In genomic region chr10:60234006-60234405, GRCm38 (mm10) we compare ENCODE assay signal across 23 mouse cellular contexts. TPM values are rescaled to one million over a fixed set of nuclear protein-coding genes. Genes with fewer than 3 reads are reported as not detected.
DNase-seq lines count a peak whose midpoint lies in the region; ATAC-seq and TF ChIP-seq lines count a peak whose summit lies in the region.
"Had no signal": no experiment of that assay in that cellular context is flagged by ENCODE, and none has a peak within 500 bp of the region (broad histone marks: within the 10 kb centered on the region; RNA-seq: fewer than 3 reads in every experiment).

No protein-coding gene starts in this region.

- no peak for DNase-seq in gastrocnemius, adult 2 months
- no peak for DNase-seq in gastrocnemius, adult 18-20 months (ENCODE audit: low spot score)
- no peak for DNase-seq in lung, postnatal 0 days (ENCODE audit: low spot score)
- no peak for DNase-seq in lung, postnatal 36 days
- no peak for DNase-seq in CH12.LX (ENCODE audit: extremely low read depth)
- DNase-seq in stomach, postnatal 0 days (ENCODE audit: low spot score), result no peak
- DNase-seq: adrenal gland, postnatal 10 days; cerebellum, adult 11 months; cerebellum, adult 2 months; cerebellum, adult 9-11 months; cerebellum, postnatal 25 days; gastrocnemius, postnatal 14 days; heart, adult 11 months had no signal

- H3K36me3 ChIP-seq in lung, postnatal 0 days (ENCODE audit: insufficient read depth, low read length), result no peaks in the 10 kb centered on the region
- H3K36me3 ChIP-seq in CH12.LX (replicated peaks in 1 of 2; ENCODE audit: control insufficient read depth in 1 of 2, insufficient read depth in 1 of 2, low read length in 1 of 2), result no peaks in the 10 kb centered on the region
- no peaks in the 10 kb centered on the region for H3K36me3 ChIP-seq in stomach, postnatal 0 days (ENCODE audit: control insufficient read depth, insufficient read depth, low read length)
- H3K36me3 ChIP-seq in intestine, embryonic 15.5 days, result no peaks in the 10 kb centered on the region
- H3K36me3 ChIP-seq: embryonic facial prominence, embryonic 12.5 days; embryonic facial prominence, embryonic 15.5 days; G1E; hindbrain, embryonic 12.5 days; hindbrain, embryonic 15.5 days had no signal

- intact Hi-C loops in gastrocnemius, adult 2 months (cut with DNase I), result no loop called here

- WGBS in lung, postnatal 0 days, result 63% methylated on average over 9 of the region's 9 CpGs
- 67% methylated on average over 9 of the region's 9 CpGs for whole genome bisulfite sequencing in stomach, postnatal 0 days
- 78% methylated on average over 9 of the region's 9 CpGs for WGBS in intestine, embryonic 15.5 days

- no peak overlapping the region for H3K9ac ChIP-seq in lung, postnatal 0 days (replicated peaks; ENCODE audit: low read depth)
- no peak overlapping the region for H3K9ac ChIP-seq in CH12.LX (ENCODE audit: insufficient read depth, low read depth)
- no peak overlapping the region for H3K9ac ChIP-seq in stomach, postnatal 0 days (ENCODE audit: low read length)
- no peak overlapping the region for H3K9ac ChIP-seq in intestine, embryonic 15.5 days
- H3K9ac ChIP-seq: embryonic facial prominence, embryonic 12.5 days; embryonic facial prominence, embryonic 15.5 days; hindbrain, embryonic 12.5 days; hindbrain, embryonic 15.5 days had no signal

- no peak overlapping the region for H3K4me2 ChIP-seq in lung, postnatal 0 days (replicated peaks; ENCODE audit: low read depth, low read length)
- H3K4me2 ChIP-seq in CH12.LX (ENCODE audit: insufficient read depth, low read depth, poor library complexity, severe bottlenecking), result no peak overlapping the region
- no peak overlapping the region for H3K4me2 ChIP-seq in stomach, postnatal 0 days (replicated peaks; ENCODE audit: low read depth)
- H3K4me2 ChIP-seq in intestine, embryonic 15.5 days (replicated peaks), result no peak overlapping the region
- H3K4me2 ChIP-seq: embryonic facial prominence, embryonic 12.5 days; embryonic facial prominence, embryonic 15.5 days; heart, embryonic 11.5 days; hindbrain, embryonic 12.5 days; hindbrain, embryonic 15.5 days had no signal

- no peak overlapping the region for H3K4me3 ChIP-seq in gastrocnemius, adult 2 months
- H3K4me3 ChIP-seq in lung, postnatal 0 days (ENCODE audit: low read depth, low read length), result no peak overlapping the region
- H3K4me3 ChIP-seq in CH12.LX (replicated peaks in 1 of 3; ENCODE audit: low read depth in 2 of 3, low read length in 2 of 3, poor library complexity in 1 of 3), result no peak overlapping the region
- H3K4me3 ChIP-seq in stomach, postnatal 0 days (ENCODE audit: low read depth, low read length), result no peak overlapping the region
- H3K4me3 ChIP-seq in intestine, embryonic 15.5 days (replicated peaks), result no peak overlapping the region
- H3K4me3 ChIP-seq: embryonic facial prominence, embryonic 12.5 days; embryonic facial prominence, embryonic 15.5 days; hindbrain, embryonic 12.5 days; hindbrain, embryonic 15.5 days had no signal

- no peak for TF ChIP-seq POLR2A in CH12.LX (IDR thresholded peaks at IDR 0.05; ENCODE audit: low read depth, low read length)

- peak; percentile 68 for TF ChIP-seq RAD21 in CH12.LX (IDR thresholded peaks at IDR 0.05; ENCODE audit: low read depth, low read length)

- H3K4me1 ChIP-seq in lung, postnatal 0 days (ENCODE audit: insufficient read depth, low read depth, low read length), result no peaks in the 10 kb centered on the region
- peaks cover 19 to 57% of the 10 kb centered on the region in 2 experiments for H3K4me1 ChIP-seq in CH12.LX (ENCODE audit: control insufficient read depth in 1 of 2, insufficient read depth in 2 of 2)
- H3K4me1 ChIP-seq in stomach, postnatal 0 days (replicated peaks; ENCODE audit: control insufficient read depth, insufficient read depth), result no peaks in the 10 kb centered on the region
- no peaks in the 10 kb centered on the region for H3K4me1 ChIP-seq in intestine, embryonic 15.5 days (replicated peaks)
- H3K4me1 ChIP-seq: embryonic facial prominence, embryonic 12.5 days; hindbrain, embryonic 12.5 days; hindbrain, embryonic 15.5 days had no signal

- no peaks in the 10 kb centered on the region for H3K79me2 ChIP-seq in CH12.LX (replicated peaks; ENCODE audit: control insufficient read depth, extremely low read depth, insufficient read depth, poor library complexity, severe bottlenecking)

- H3K27me3 ChIP-seq in lung, postnatal 0 days (replicated peaks; ENCODE audit: insufficient read depth, low read length), result no peaks in the 10 kb centered on the region
- no peaks in the 10 kb centered on the region for H3K27me3 ChIP-seq in CH12.LX (replicated peaks)
- H3K27me3 ChIP-seq in stomach, postnatal 0 days (ENCODE audit: control insufficient read depth, insufficient read depth, low read length), result no peaks in the 10 kb centered on the region
- no peaks in the 10 kb centered on the region for H3K27me3 ChIP-seq in intestine, embryonic 15.5 days (replicated peaks)
- H3K27me3 ChIP-seq: embryonic facial prominence, embryonic 12.5 days; embryonic facial prominence, embryonic 15.5 days; hindbrain, embryonic 12.5 days; hindbrain, embryonic 15.5 days; Patski had no signal

- in situ Hi-C loops in CH12.LX (cut with MboI; ENCODE audit: low pct_ligation_motif_present, low pct_unique_long_range_greater_than_20kb, low sequenced_read_pairs), result loop anchor here (5.0 to 10.0 kb wide), 3 partner anchors 77 to 339 kb away; partner anchors contain the start of genes Anapc16 and Ascc1

- no peak for ATAC-seq in lung, postnatal 0 days
- no peak for ATAC-seq in stomach, postnatal 0 days (ENCODE audit: low FRiP score, low TSS enrichment)
- no peak for ATAC-seq in intestine, embryonic 15.5 days
- ATAC-seq: forebrain, embryonic 14.5 days; Patski had no signal

- no peak overlapping the region for H3K27ac ChIP-seq in gastrocnemius, adult 2 months
- H3K27ac ChIP-seq in lung, postnatal 0 days (ENCODE audit: low read length), result no peak overlapping the region
- no peak overlapping the region for H3K27ac ChIP-seq in CH12.LX (ENCODE audit: insufficient read depth, low read depth)
- no peak overlapping the region for H3K27ac ChIP-seq in stomach, postnatal 0 days (replicated peaks)
- no peak overlapping the region for H3K27ac ChIP-seq in intestine, embryonic 15.5 days
- H3K27ac ChIP-seq: embryonic facial prominence, embryonic 12.5 days; embryonic facial prominence, embryonic 15.5 days; hindbrain, embryonic 12.5 days; hindbrain, embryonic 15.5 days had no signal

- dilution Hi-C loops in CH12.LX (cut with MboI; ENCODE audit: extremely low pct_ligation_motif_present, extremely low pct_unique_long_range_greater_than_20kb, low sequenced_read_pairs), result no loop called here

- TF ChIP-seq EP300 in lung, postnatal 0 days (IDR thresholded peaks at IDR 0.05), result no peak
- no peak for TF ChIP-seq EP300 in CH12.LX (IDR thresholded peaks at IDR 0.05; ENCODE audit: low read length)
- TF ChIP-seq EP300 in stomach, postnatal 0 days (optimal IDR thresholded peaks at IDR 0.05), result no peak

- no peaks in the 10 kb centered on the region for H3K9me3 ChIP-seq in lung, postnatal 0 days (ENCODE audit: low read length)
- H3K9me3 ChIP-seq in CH12.LX (replicated peaks; ENCODE audit: low read length), result peaks cover 10% of the 10 kb centered on the region
- no peaks in the 10 kb centered on the region for H3K9me3 ChIP-seq in stomach, postnatal 0 days (ENCODE audit: control insufficient read depth, low read length)
- H3K9me3 ChIP-seq in intestine, embryonic 15.5 days, result no peaks in the 10 kb centered on the region
- H3K9me3 ChIP-seq: embryonic facial prominence, embryonic 12.5 days; embryonic facial prominence, embryonic 15.5 days; G1E; hindbrain, embryonic 15.5 days had no signal

- TF ChIP-seq CTCF in gastrocnemius, adult 2 months (IDR thresholded peaks at IDR 0.05), result peak; percentile 10; the same call in 1 of the 2 replicates
- peak; percentile 38 for TF ChIP-seq CTCF in lung, postnatal 0 days (IDR thresholded peaks at IDR 0.05)
- peak in 1 of 2 experiments; percentile 63; a peak in 2 of 4 replicates for TF ChIP-seq CTCF in CH12.LX (conservative IDR thresholded peaks at IDR 0.05 in 1 of 2, IDR thresholded peaks at IDR 0.05 in 1 of 2; ENCODE audit: low read depth in 2 of 2, low read length in 2 of 2)
- TF ChIP-seq CTCF in stomach, postnatal 0 days (IDR thresholded peaks at IDR 0.05; ENCODE audit: low read depth), result peak; percentile 23; the same call in 1 of the 2 replicates

TF ChIP-seq in CH12.LX, 34 proteins besides CTCF, POLR2A, EP300 and RAD21 (continues in another document):
- TF ChIP-seq POLR2AphosphoS2 (IDR thresholded peaks at IDR 0.05; ENCODE audit: low read depth, low read length) (no peak), MEF2A (IDR thresholded peaks at IDR 0.05; ENCODE audit: borderline replicate concordance, low read depth, low read length) (no peak), GABPA (IDR thresholded peaks at IDR 0.05; ENCODE audit: insufficient replicate concordance, low read depth, low read length) (no peak), USF1 (IDR thresholded peaks at IDR 0.05; ENCODE audit: low read depth, low read length) (no peak), SMC3 (IDR thresholded peaks at IDR 0.05; ENCODE audit: low read depth, low read length) (peak; percentile 66), JUND (conservative IDR thresholded peaks at IDR 0.05; ENCODE audit: low read depth, low read length) (no peak), ZC3H11A (IDR thresholded peaks at IDR 0.05; ENCODE audit: low read depth, low read length) (0 out of 2 replicates have a peak, but pooled peaks have one; percentile 10), MYC (IDR thresholded peaks at IDR 0.05; ENCODE audit: low read depth, low read length) (no peak), RCOR1 (conservative IDR thresholded peaks at IDR 0.05; ENCODE audit: low read depth, low read length) (no peak), CHD1 (IDR thresholded peaks at IDR 0.05; ENCODE audit: low read depth, low read length) (no peak)

RNA-seq across cellular contexts. Expression of gene Chst3, which starts 14.9 kb away (rescaled TPM):
- total RNA-seq in gastrocnemius, adult 2 months (2021), result under 1 TPM; 0.23 to 0.64 TPM
- total RNA-seq in gastrocnemius, adult 18-20 months (2021), result under 1 TPM; 0.27 to 0.40 TPM
- polyA plus RNA-seq in lung, postnatal 0 days (2015; fragmentation: Nextera tagmentation; extraction: Ambion mirVana), result 1.8 TPM in 2 replicates
- 4.4 and 5.2 TPM in 2 replicates for total RNA-seq in CH12.LX (2012; rRNA removed)
- total RNA-seq in CH12.LX (2014; rRNA removed), result 7.4 and 7.5 TPM in 2 replicates
- 11.0 and 12.2 TPM in 2 replicates for polyA plus RNA-seq in CH12.LX (2012; ENCODE audit: insufficient read length, low read depth)
- polyA plus RNA-seq in stomach, postnatal 0 days (2015; fragmentation: Nextera tagmentation; extraction: Ambion mirVana), result 1.1 and 1.4 TPM in 2 replicates
- 1.9 TPM in 2 replicates for polyA plus RNA-seq in intestine, embryonic 15.5 days (2015; fragmentation: Nextera tagmentation; extraction: Ambion mirVana)
- total RNA-seq: common myeloid progenitor, adult 5-6 weeks had no signal
- polyA plus RNA-seq: G1E had no signal

RNA-seq across cellular contexts. Expression of gene Psap, which starts 43.4 kb away (rescaled TPM):
- total RNA-seq in gastrocnemius, adult 2 months (2021), result 100 to 1,000 TPM; 730 to 837 TPM
- 100 to 1,000 TPM; 764 to 769 TPM for total RNA-seq in gastrocnemius, adult 18-20 months (2021)
- polyA plus RNA-seq in lung, postnatal 0 days (2015; fragmentation: Nextera tagmentation; extraction: Ambion mirVana), result 120 and 128 TPM in 2 replicates
- total RNA-seq in CH12.LX (2012; rRNA removed) (300 and 318 TPM in 2 replicates), CH12.LX (2014; rRNA removed) (223 and 251 TPM in 2 replicates)
- 465 and 470 TPM in 2 replicates for polyA plus RNA-seq in CH12.LX (2012; ENCODE audit: insufficient read length, low read depth)
- polyA plus RNA-seq in stomach, postnatal 0 days (2015; fragmentation: Nextera tagmentation; extraction: Ambion mirVana), result 128 and 129 TPM in 2 replicates
- polyA plus RNA-seq in intestine, embryonic 15.5 days (2015; fragmentation: Nextera tagmentation; extraction: Ambion mirVana), result 144 and 147 TPM in 2 replicates
